Mouse (Mus musculus): Measurements from ENCODE around the gene Sel1l2. TPM values are rescaled to one million over a fixed set of nuclear protein-coding genes. Genes with fewer than 3 reads are reported as not detected.

Sel1l2 gene
- polyA plus RNA-seq (2012; rRNA removed) = not detected in 2 replicates

DNA sequence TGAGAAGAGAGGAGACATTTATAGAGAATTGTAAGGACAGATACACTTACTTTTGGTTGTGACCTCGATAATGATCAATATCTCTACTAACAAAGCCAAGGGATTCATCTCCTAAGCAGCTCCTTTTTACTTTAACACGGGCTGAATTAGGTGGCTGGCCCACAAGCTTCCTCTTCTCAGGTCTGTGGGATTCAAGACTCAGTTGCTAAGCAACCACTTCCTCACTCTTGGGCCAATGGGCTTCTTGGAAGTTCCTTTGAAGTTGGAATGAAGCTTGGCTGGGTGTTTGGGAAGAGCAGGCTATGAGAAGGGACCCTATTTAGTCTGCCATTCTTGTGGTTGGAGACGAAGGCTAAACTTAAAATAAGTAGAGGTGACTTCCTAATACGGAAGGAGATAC is at the start of gene Sel1l2:
Gene Sel1l2, minus strand, starts transcription at position 182 of the 400 bp plus-strand sequence.
- no peak for DNase-seq (ENCODE audit: low spot score)

DNA sequence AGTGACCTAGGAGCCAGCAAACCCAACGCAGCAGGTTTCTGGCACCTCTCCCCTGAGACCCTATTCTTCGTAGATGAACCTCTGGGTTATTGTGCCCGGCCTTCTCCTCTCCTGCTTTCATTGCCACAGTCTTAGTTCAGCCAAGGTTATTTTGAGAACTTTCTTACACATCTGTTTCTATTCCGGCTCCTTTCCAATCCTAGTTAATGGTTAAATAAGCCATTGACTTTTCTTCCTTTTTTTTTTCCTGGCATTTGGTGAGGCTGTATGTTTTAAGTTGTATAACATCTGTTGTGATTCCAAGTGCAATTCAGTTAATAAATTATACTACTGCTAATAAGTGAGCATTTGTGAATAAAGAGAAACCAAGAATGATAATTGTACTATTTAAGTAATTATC is 49.6 kb upstream of the Sel1l2 start:
- DNase-seq (ENCODE audit: low spot score) = no peak

DNA sequence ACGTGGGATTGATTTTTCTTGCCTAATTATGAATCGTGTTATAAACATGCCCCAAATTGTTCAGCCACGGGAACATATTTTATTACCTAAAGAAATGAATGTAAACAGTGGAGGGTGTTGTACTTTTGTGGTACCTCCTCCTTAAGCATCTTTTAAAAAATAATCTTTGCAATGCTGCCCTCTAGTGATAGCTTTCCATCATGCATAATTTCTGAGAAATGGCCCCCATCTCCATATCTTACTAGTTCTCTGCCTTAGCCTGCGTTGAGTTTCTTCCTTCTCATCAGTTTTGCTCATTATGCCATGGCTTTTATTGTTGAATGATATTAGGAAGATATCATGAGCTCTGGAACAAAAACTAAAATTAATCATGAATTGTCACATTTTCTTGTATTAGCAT is 37.8 kb upstream of the Sel1l2 start:
- DNase-seq (ENCODE audit: low spot score) = no peak

DNA sequence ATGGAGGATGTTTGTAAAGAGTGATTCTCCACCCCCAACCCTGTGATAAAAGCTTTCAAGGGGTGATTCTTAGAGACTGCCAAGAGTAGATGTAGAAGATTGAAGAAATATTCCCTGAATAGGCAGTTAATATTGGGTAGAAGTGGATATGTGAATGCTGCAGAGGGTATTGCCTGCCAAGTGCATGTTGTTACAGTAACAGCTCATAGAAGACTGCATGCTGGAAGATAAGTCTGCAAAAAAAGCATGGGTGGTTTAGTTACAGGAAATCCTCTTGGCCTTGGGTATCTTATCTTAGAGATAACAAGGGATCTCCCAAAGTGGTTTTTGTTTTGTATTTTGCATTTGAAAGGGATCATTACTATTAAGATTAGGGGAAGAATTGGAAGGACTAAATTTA is 36.3 kb upstream of the Sel1l2 start:
- no peak for DNase-seq (ENCODE audit: low spot score)

DNA sequence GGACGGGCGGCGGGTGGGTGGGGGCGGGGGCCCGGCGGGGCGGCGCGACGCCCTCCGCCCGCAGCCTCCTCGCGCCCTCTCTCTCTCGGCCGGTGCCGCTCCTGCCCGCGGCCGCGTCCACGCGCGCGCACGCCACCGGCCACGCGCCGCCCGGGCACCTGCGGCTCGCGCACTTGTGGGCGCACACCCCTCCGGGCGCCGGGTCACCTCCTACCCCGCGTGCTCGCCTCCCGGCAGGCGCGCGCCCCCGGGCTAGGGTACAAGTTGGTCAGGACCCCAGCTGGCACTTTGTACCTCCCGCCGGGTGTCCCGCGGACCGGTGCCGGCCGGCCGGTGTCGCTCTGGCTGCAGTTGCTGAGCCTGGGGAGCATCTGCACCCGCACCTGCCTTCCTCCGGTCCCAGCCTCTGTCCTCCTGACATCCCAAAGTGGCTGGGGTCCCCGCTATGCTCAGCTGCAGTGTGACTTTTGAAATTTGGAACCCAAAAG is 6.3 kb upstream of the Sel1l2 start:
- DNase-seq (ENCODE audit: low spot score) = peak; percentile 27

DNA sequence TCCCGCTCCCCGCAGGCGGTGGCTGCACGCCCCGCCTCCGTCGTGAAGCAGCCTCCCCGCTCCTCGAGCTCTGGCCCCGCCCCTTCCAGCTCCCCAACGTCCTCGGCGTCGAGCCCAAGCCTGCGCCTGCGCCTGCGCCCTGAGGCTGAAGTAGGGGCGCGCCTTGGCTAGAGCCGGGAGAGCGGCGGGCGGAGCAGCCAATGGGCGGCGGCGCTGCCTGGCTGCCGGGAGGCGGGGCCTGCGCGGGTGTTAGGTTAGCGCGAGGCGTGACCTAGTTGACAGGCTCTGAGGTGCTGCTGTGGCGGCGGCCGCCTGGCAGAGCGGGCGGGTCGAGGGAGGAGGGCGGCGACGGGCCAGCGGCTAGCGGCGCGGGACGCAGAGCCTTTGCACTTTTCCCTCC is 5.7 kb upstream of the Sel1l2 start, which contains the start of gene Macrod2:
Gene Macrod2, plus strand, starts transcription at position 131 of the 400 bp plus-strand sequence.
- DNase-seq (ENCODE audit: low spot score) = peak; percentile 97

DNA sequence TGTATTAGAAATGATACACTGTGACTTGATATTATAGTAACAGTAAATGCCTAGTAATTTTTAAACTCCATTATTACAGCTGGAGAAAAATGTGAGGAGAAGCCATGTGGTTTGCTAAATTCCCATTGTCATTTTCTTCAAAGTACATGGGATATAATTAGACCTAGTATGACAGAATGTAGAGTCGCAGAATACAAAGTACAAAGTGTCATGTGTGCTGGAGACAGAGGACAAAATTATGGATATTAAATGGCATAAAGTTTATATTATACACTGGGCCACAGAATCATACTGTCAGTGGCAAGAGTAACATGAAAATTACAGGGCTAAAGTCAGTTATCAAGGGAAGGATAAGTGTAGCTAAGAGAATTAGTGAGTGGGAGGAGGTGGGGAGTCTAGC is 24.7 kb downstream of the Sel1l2 start:
- no peak for DNase-seq (ENCODE audit: low spot score)

DNA sequence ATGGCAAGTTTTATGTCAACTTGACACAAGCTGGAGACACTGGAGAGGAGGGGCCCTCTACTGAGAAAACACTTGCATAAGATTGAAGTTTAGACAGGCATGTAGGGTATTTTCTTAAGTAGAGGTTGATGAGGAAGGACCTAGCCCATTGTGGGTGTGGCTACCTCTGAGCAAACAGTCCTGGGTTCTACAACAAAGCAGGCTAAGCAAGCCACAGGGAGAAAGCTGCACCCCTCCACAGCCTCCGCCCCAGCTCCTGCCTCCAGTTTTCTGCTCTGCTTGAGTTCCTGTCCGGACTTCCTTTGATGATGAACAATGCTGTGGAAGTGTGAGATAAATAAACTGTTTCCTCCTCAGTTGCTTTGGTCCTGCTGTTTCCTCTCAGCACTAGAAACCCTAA is 29.6 kb downstream of the Sel1l2 start:
- no peak for DNase-seq (ENCODE audit: low spot score)

DNA sequence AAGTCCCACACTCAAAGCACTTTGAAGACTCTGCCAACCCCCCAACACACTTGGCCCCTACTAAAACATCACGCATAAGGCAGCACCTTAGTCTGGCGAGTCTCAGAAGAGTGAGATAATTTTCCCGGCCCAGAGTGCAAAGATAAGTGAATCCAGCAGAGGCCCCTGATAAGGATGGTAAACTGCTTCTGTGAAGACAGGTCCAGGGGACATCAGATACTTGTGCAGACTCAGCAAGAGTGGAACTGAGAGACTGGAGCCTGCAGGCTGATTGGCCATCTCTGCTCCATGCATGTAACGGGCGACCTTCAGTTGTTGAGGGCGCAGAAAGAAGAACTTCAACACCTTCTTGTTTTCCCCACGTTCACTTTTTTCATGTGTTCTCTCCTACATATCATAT is 47.1 kb downstream of the Sel1l2 start:
- no peak for DNase-seq (ENCODE audit: low spot score)

DNA sequence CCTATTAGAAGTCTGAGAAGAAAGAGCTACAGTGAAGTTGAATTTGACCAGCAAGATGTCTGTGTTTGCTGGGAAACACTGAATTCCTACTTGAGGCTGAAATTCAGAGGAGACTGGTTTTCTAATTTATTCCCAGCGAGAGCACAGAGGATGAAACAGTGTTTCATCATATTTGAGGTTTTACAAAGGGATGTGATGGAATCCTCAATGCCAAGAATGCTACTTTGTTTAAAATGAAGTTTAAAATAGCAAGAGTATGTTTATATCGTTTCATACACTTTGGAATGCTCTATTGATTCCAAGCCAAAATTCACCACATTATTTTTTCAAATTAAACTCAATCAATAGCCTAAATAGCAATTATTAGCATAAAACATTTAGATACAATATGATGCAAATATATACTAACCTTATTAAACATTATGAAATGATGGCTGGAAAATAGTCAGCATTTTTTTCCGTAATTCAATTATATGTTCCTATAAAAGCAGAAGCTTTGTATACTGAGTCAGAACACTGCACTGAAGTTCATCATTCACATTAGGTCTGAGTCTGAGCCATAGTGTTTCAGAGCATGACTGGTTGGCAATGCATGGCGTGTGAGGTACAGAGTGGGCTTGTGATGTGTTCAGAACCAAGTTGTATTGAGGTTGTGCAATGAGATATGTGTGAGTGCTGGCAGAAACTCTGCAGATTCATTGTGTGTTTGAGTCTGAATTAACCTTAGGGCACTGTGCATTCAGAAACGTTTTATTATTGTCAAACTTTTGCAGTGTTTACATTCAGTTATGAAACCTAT is 58.8 kb downstream of the Sel1l2 start:
- DNase-seq (ENCODE audit: low spot score) = no peak

DNA sequence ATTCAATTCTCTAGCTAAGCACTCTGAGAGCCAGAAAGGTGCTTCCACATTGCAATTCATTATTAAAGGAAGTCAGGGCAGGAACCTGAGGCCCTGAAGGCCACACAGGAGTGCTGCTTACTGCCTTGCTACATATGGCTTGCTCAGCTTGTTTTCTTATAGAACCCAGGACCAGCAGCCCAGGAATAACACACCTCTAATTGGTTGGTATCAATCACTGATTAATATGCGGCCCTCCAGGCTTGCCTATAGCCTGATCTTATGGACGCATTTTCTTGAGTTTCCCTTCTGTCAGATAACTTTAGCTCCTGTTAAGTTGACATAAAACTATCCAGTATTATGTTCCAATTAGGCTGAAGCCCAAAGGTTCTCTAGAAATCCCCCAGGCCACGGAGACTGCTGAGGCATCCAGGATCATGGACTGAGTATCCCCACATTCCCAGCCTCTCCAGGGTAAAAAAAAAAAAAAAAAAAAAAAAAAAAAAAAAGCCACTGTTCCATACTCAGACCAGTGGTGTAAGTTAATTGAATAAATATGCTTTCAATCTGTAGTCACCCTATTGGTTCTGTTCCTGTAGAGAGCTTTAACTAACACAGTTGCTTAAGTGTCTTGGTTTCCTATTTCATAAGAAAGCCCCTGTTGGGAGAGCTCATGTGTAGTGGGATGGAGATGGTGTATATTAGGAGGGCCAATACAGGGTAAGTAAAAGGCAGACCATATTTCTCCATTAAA is 86.4 kb downstream of the Sel1l2 start:
- no peak for DNase-seq (ENCODE audit: low spot score)

DNA sequence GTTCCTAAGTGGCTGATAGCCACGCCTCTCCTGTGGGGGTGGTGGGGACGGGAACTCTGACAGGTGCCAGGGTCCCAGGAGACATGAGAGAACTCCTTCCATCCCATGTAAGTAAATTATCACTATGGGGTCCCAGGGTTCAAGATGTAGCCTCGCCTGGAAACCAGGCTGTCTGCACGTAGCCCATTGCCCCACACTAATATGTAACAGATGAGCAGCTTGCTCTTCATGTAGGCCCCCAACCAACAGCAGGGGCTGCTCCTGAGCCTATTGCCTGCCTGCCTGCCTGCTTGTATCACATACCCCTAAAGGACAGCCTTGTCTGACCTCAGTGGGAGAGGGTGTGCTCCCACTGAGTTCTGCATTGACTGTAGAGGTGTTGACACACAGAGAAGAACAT is 92.4 kb downstream of the Sel1l2 start:
- no peak for DNase-seq (ENCODE audit: low spot score)

DNA sequence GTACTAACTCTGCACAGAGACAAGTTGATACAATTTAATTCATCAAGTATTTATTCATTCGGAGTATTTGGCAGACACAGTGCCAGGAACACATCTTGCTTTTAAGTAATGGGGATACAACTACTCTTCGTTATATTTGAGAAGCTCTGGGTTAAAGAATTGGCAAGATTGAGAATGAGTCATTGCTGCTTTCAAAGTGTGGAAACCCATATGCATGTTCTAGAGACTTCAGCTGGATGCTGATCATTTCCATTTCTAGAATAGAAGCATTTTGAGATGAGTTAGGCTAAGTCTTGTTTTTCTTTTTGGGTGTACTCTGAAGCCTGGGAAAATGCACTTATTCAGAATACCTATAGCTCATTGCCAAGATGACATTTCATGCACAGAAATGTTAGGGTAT is 95.7 kb downstream of the Sel1l2 start:
- DNase-seq (ENCODE audit: low spot score) = no peak

DNA sequence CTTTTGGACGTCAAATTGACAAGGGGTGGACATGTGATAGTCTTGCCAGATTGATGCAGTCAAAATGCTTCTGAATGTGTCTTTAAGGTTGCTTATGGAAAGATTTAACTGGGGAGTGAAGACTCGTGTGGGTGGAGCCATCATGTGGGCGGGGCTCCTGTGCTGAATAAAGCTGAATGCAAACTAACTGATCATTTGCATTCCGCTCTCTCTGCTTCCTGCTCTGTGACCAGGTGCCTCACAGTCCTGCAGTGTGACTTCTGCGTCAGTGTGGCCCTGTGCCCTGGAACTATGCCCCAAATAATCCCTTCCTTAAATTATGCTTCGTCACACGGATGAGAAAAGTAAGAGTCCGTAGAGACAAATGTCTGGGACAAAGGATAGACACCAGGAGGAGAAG is 108.7 kb downstream of the Sel1l2 start:
- DNase-seq (ENCODE audit: low spot score) = no peak

DNA sequence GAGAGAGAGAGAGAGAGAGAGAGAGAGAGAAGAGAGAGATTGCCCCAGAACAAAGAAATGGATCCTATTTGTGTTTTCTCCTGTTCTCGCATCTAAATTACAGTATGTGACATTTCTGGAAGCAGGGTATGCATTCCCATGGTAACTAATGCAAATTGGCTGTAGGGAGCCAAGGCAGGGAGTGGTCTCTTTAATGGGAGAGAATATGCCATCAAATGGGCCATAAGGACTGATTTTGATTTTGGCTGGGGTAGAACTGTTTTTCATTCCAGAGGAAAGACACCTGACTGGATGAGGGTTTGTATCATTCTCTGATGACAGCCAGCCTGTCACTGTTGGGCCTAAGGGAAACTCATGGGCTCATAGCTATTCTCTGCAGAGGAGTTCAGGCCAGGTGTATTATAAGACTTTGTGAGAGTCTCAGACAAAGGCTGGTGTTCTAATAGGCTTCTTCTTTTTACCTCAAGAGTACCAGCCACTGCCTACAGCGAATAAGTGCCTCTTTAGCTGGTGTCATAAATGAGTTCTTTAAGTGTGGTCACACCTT is 133.8 kb downstream of the Sel1l2 start:
- DNase-seq (ENCODE audit: low spot score) = no peak

DNA sequence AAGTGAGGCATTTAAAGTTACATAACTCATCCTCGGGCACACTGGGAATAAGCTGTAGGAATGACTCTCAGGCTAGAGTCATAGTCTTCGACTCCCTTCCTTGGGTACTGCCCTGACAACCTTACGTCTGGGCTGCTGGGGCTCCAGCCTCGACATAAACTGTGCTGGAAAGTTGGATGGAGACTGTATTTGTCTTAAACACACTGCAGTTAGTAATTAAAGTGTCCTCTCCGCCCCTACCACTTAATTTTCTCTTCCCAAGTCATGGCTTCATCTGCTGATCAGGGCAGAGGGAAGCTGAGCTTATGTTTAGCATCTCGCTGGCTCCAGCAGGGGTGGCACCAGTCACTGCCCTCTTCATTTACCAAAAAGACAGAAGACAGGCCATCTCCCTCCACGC is 135.2 kb downstream of the Sel1l2 start:
- DNase-seq (ENCODE audit: low spot score) = no peak

DNA sequence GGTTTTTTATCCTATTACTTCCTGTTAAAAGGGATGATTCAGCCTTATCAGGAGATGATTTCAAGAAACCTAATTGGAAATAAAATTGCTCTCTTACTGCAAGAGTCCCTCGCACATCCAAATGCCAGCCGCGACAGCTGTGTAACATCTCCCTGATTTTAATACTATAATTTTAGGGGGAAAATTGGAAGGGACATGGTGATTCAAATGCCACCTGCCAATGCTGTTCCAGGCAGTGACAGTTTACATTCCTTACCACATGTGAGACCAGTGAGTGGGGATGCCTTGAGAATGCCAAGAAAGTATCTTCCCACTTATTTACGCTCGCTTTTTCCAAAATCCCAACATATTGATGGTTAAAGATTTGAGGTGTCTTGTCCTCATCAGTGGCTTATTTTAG is 146.4 kb downstream of the Sel1l2 start:
- no peak for DNase-seq (ENCODE audit: low spot score)

DNA sequence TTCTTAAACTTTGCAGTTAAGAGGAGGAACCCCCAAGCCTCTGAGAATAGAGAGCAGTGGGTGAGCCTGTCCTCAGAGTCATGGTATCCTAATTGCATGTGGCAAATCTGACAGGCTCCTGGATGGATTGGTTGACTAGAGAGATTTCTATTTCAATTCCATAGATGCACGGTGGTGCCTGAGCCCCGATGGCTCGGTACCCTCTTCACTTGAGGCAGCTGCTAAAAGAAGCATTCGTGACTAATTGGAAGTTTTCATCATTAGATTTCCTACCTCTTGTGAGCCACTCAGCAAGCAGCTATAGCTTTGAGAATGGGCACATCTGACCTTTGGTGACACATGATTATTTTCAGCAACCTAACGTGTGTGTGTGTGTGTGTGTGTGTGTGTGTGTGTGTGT is 147.1 kb downstream of the Sel1l2 start:
- no peak for DNase-seq (ENCODE audit: low spot score)

DNA sequence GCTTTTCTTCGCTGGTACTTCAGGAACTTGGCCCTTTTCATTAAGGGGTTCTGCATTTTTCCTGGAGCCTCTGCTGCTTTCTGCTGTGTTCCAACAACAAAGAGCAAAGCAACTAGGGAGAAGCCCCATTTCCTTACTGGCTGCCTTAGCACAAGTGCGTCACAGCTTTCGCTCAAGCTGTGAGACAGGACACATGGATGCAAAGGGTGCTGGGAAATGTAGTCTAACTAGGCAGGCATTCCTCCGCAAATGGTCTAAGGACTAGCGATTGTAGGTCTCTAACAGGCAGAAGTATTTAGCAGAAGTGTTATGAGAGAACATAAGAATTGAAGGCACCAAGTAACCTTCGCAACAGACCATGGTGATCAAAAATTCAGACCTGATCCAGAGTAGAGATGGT is 152.3 kb downstream of the Sel1l2 start:
- no peak for DNase-seq (ENCODE audit: low spot score)

DNA sequence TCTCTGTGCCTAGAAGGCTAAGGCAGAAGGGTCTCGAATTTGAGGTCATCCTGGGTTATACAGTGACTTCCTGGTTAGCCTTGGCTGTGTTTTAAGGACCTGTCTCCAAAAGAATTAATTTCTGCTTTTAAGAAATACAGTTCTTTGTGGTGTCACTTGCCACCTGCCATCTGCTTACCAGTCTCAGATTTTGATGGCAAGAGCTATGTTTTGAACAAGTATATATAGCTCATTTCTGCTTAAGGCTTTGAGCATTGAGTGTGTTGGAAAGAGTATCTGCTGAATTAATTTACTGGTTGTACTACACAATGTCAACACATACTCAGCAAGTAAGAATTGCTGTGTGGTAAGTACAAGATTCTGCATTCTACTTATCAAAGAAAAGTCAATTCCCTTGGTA is 159.2 kb downstream of the Sel1l2 start:
- no peak for DNase-seq (ENCODE audit: low spot score)

DNA sequence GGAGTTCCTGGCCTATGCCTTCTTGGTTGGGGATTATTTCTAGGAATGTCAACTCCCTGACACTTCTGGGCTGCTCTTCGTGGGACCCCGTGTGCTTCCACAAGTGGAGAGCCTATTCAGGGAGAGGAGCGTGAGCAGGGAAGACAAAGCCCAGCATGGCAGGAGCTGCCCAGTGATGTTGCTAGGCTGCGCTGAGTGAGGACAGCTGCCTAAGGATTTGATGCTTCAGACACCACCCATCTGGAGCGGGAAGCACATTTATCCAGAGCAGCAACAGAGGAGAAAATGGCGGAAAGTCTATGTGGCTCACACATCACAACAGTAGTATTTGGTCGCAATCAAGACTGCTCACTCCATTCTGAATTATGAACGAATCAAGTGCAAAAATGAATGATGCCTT is 169.2 kb downstream of the Sel1l2 start:
- DNase-seq (ENCODE audit: low spot score) = no peak

DNA sequence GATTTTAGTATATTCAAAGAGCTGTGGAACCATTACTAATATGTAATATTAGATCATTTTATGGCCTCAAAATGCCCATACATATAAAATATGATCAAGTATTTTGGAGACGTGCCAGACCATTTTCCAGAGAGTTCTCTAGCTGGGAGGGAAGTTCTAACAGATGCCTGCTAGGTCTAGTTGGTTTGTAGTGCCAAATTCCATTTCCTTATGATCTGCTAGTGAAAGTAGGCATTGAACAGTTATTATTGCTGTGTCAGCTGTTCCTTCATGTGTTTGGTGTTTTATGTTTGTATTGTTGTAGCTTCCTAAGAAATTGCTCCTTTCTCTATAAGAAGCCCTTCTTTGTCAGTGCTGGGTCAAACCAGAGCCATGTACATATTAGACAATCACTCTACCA is 173.5 kb downstream of the Sel1l2 start:
- DNase-seq (ENCODE audit: low spot score) = no peak

DNA sequence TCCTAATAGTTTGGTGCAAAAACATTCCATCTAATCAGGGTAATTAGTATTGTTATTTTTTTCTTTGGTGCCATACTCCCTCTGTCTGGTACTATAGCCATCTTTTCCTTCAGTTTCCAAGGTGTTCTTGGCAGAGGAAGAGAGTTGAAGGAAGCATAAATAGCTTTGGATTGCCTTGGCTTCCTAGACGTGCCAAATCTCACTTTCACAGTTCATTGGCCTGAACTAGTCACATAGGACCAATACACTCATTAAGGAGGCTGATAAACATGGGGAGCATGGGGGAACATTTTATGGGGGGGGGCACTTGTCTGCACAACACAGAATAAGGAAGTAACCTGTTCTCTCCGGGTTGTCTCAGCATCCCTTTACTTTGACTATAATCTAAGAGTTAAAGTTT is 174.1 kb downstream of the Sel1l2 start:
- no peak for DNase-seq (ENCODE audit: low spot score)

Data from urinary bladder, adult 2 months (tissue).